Mouse (Mus musculus): ENCODE data around the gene Wdr83.

DNA sequence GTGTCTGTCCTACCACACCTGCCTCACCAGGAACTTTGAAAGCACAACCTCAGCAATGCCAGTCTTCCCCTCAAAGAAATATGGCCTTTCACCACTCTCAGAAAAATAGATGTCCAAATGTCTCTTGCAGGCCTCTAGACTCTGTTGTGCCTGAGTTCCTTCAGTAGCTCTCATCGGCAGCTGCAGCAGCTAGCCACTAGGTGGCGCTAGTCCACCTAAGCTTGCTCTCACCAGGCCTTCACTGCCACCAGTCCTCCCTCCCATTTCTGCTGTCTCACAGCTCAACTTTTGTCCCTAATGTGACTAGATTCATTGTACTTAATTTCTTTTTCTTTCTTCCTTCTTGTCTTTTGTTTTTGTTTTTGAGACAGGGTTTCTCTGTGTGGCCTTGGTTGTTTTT, 4.1 kb downstream of the Wdr83 start:
- peak; percentile 84 for TF ChIP-seq CTCF (IDR thresholded peaks at IDR 0.05; ENCODE audit: low read depth, low read length)
- TF ChIP-seq POLR2A (IDR thresholded peaks at IDR 0.05; ENCODE audit: borderline replicate concordance, low read depth, low read length), result no peak
